Mouse (Mus musculus): ENCODE data around the gene Fpgs.

DNA sequence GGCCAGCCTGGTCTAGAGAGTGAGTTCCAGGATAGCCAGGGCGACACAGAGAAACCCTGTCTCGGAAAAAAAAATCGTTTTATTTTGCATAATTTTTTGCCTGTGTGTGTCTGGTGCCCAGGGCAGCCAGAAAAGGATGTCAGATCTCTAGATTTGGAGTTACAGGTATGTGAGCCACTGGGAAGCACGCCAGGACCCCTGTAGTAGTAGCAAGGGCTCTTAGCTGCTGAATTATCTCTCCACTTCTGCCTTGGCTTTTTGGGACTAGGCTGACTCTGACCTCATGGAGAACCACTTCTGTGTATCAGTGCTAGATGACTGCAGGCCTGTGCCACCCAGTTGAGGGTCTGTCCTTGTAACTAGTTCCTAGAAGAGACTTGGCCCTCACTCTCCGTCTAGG is 62.1 kb downstream of the Fpgs start:
- TF ChIP-seq CTCF (IDR thresholded peaks at IDR 0.05; ENCODE audit: borderline replicate concordance, insufficient read depth, low read length), result no peak
- TF ChIP-seq POLR2A (IDR thresholded peaks at IDR 0.05; ENCODE audit: low read depth, low read length), result no peak

Measured in embryonic fibroblast, embryonic 13.5 days (primary cell).